Mouse (Mus musculus): ENCODE measurements around the gene Mybphl. TPM values are rescaled to one million over a fixed set of nuclear protein-coding genes. Genes with fewer than 3 reads are reported as not detected.
A peak's percentile ranks its signal among the peaks of the same experiment; 100 is the strongest.

The Mybphl gene
- polyA plus RNA-seq, 1 experiment from 2014 or later = not detected

- Histone ChIP-seq H3K36me3 (ENCODE audit: poor library complexity, severe bottlenecking) (peaks cover 36% of the 10 kb centered on the region), H3K27me3 (peaks cover 10% of the 10 kb centered on the region; the same call in 1 of the 2 replicates), H3K4me3 (peak overlapping the region; percentile 95; the same call in 1 of the 2 replicates), H3K9me3 (replicated peaks) (peaks cover 18% of the 10 kb centered on the region), H3K4me2 (peak overlapping the region; percentile 94), H3K4me1 (peaks cover 62% of the 10 kb centered on the region), H3K27ac (no peak overlapping the region), H3K9ac (no peak overlapping the region)
- WGBS = 97% methylated on average over 35 of the region's 35 CpGs
- no peak for ATAC-seq
Measured at GRCm38 (mm10) chr3:108413634-108414360, 49.1 kb downstream of the Mybphl start.

GRCm38 (mm10) chr3:108414857-108415830 is 50.4 kb downstream of the Mybphl start, which contains the start of gene Celsr2:
TSS of gene Celsr2 (minus strand) at chr3:108415552.
- Histone ChIP-seq H3K9ac (peak within 1 kb of the TSS; percentile 98), H3K27ac (peak within 1 kb of the TSS; percentile 92), H3K9me3 (replicated peaks) (peaks cover 18% of the 10 kb centered on the region), H3K4me3 (peak within 1 kb of the TSS; percentile 95), H3K4me2 (peak within 1 kb of the TSS; percentile 94), H3K4me1 (peaks cover 48% of the 10 kb centered on the region), H3K36me3 (ENCODE audit: poor library complexity, severe bottlenecking) (peaks cover 33% of the 10 kb centered on the region), H3K27me3 (peaks cover 10% of the 10 kb centered on the region; the same call in 1 of the 2 replicates)
- peak; percentile 25 for ATAC-seq
- WGBS = 3% methylated on average over 66 of the region's 67 CpGs

GRCm38 (mm10) chr3:108415831-108416223 is 51.1 kb downstream of the Mybphl start:
- Histone ChIP-seq H3K4me1 (peaks cover 42% of the 10 kb centered on the region), H3K9me3 (replicated peaks) (peaks cover 18% of the 10 kb centered on the region), H3K9ac (peak overlapping the region; percentile 98), H3K4me3 (peak overlapping the region; percentile 95), H3K27me3 (peaks cover 10% of the 10 kb centered on the region; the same call in 1 of the 2 replicates), H3K27ac (peak overlapping the region; percentile 92), H3K4me2 (peak overlapping the region; percentile 94), H3K36me3 (ENCODE audit: poor library complexity, severe bottlenecking) (peaks cover 33% of the 10 kb centered on the region)
- WGBS = under 1% methylated on average over 38 of the region's 48 CpGs
- ATAC-seq = peak; percentile 90

DNA sequence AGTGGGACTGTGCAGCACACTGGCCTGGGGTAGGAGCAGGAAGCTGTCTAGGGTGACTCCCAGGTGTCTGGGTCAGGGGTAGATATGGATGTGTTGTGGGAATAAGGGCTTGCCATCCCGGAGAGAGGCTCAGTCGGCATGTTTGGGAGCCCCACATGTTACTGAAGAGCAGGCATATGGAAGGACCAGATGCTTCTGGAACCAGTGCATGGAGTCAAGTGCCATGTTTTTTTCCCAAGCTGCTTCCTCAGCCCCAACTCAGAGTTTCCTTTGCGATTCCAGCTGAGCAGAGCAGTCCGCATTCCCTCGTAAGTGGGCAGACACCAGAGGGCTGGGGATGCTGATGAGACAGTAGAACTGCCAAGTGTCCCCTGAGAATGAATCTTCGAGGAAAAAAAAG is 58.3 kb downstream of the Mybphl start:
- peak overlapping the region; percentile 57 for H3K4me2 ChIP-seq
- H3K9me3 ChIP-seq (replicated peaks) = no peaks in the 10 kb centered on the region
- no peak overlapping the region for H3K4me3 ChIP-seq
- H3K9ac ChIP-seq = peak overlapping the region; percentile 60
- 40% methylated on average over 6 of the region's 6 CpGs for WGBS
- peaks cover 42% of the 10 kb centered on the region for H3K4me1 ChIP-seq
- no peaks in the 10 kb centered on the region for H3K27me3 ChIP-seq
- peak; percentile 40; the same call in 1 of the 2 replicates for ATAC-seq
- peak overlapping the region; percentile 77 for H3K27ac ChIP-seq
- H3K36me3 ChIP-seq (ENCODE audit: poor library complexity, severe bottlenecking) = peaks cover 31% of the 10 kb centered on the region

DNA sequence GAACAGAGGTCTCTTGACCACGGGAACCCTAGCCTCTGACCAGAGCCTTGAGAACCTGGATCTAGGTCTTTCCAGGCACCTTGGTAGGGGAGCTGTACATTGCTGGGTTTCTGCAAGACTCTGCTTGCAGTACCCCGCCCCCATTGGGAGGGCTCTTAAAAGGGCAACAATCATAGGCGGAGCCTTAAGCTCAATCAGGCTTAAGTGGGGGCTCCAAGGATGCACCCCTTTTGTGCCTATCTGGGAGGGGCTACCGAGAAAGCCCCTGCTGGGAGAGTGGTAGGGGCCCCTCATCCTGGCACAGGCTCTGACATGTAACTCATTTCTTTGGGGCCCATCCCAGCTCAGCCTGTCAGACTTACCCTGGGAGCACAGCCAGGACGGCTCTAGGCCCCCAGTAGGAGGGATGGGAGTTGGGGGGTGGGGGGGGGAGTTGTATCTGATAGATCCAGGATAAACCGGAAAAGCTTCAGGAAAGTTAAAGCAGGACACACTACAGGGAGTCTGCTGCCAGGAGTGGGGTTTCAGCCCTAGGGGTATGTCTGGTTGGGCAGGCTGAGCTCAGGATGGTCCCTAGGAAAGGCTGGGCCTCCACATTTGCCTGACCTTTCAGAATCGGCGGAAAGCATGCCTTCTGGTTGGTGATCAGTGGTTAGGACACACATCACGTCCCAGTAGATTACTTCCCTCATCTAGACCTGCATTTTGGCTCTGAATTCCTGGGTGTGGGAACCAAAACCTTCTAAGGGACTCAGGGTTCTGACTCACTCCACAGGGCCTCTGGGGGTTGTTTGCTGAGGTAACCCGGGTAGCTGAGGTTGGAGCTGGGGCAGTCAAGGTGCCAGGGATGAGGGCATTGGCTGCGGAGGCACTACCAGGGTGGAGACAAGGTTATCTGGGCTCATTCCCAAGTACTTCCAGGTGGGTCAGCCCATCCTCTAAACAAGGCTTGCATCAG is 59.4 kb downstream of the Mybphl start:
- Histone ChIP-seq H3K4me2 (peak overlapping the region; percentile 57), H3K4me3 (peak overlapping the region; percentile 28), H3K27me3 (no peaks in the 10 kb centered on the region), H3K9ac (peak overlapping the region; percentile 60), H3K27ac (peak overlapping the region; percentile 77), H3K36me3 (ENCODE audit: poor library complexity, severe bottlenecking) (peaks cover 42% of the 10 kb centered on the region), H3K4me1 (peaks cover 42% of the 10 kb centered on the region), H3K9me3 (replicated peaks) (no peaks in the 10 kb centered on the region)
- ATAC-seq = peak; percentile 86
- 22% methylated on average over 11 of the region's 11 CpGs for WGBS

DNA sequence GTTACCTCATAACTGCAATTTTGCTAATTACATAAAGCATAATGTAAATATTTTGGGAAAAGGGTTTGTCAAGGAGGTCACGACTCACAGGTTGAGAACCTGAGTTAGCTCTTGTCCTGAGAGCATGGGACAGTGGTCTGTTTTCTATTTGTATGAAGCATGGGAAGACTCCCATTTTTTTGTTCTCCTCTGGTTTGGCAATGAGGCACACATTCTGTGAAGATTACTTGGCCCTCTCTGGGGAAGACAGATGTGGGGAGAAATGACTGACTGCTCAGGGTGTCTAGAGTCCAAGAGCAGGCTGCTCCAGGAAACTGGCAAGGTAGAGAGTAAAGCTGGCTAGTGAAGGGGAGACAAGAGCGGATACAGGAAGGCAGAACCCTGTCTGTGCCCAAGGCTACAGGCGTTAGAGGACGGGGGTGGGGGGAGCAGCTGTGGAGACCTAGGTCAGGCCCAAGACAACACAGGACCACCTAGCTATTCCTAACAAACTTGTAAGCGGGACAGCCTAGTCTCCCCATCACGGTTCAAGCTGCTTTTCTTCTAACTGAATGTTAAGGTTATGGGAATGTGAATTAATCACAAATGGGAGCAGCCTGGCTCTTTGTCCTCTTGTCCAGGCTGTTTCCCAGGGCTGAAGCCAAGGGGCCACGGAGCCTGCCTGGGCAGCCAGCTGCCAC is 60.4 kb downstream of the Mybphl start:
- Histone ChIP-seq H3K4me3 (no peak overlapping the region), H3K27me3 (no peaks in the 10 kb centered on the region), H3K9ac (peak overlapping the region; percentile 50; the same call in 1 of the 2 replicates), H3K27ac (peak overlapping the region; percentile 77), H3K9me3 (replicated peaks) (no peaks in the 10 kb centered on the region), H3K36me3 (ENCODE audit: poor library complexity, severe bottlenecking) (peaks cover 51% of the 10 kb centered on the region), H3K4me2 (no peak overlapping the region), H3K4me1 (peaks cover 42% of the 10 kb centered on the region)
- ATAC-seq = no peak
- 47% methylated on average over 7 of the region's 7 CpGs for WGBS

- peak overlapping the region; percentile 77 for H3K27ac ChIP-seq
Measured at GRCm38 (mm10) chr3:108425624-108426018, 60.9 kb downstream of the Mybphl start.

More at GRCm38 (mm10) chr3:108425624-108426018, 60.9 kb downstream of the Mybphl start:
- Histone ChIP-seq H3K9me3 (replicated peaks) (no peaks in the 10 kb centered on the region), H3K27me3 (no peaks in the 10 kb centered on the region), H3K36me3 (ENCODE audit: poor library complexity, severe bottlenecking) (peaks cover 55% of the 10 kb centered on the region), H3K4me2 (no peak overlapping the region), H3K4me1 (peaks cover 42% of the 10 kb centered on the region), H3K9ac (peak overlapping the region; percentile 50; the same call in 1 of the 2 replicates), H3K4me3 (no peak overlapping the region)
- 72% methylated on average over 6 of the region's 6 CpGs for WGBS
- ATAC-seq = no peak

Other genes starting within 250 kb of the Mybphl start
- gene Gnai3, start 218.8 kb upstream of the Mybphl start, polyA plus RNA-seq (2015; fragmentation: Nextera tagmentation; extraction: Ambion mirVana) = 173 and 180 TPM in 2 replicates
- 0.98 and 1.0 TPM in 2 replicates for gene Gpr61, start 210.0 kb upstream of the Mybphl start, polyA plus RNA-seq (2015; fragmentation: Nextera tagmentation; extraction: Ambion mirVana)
- gene Amigo1, start 178.6 kb upstream of the Mybphl start, polyA plus RNA-seq (2015; fragmentation: Nextera tagmentation; extraction: Ambion mirVana) = 6.4 and 8.1 TPM in 2 replicates
- gene Cyb561d1, start 163.7 kb upstream of the Mybphl start, polyA plus RNA-seq (2015; fragmentation: Nextera tagmentation; extraction: Ambion mirVana) = 3.6 and 4.7 TPM in 2 replicates
- gene Atxn7l2, start 154.0 kb upstream of the Mybphl start, polyA plus RNA-seq (2015; fragmentation: Nextera tagmentation; extraction: Ambion mirVana) = 29.0 and 30.3 TPM in 2 replicates
- 2.5 TPM in 2 replicates for gene Sypl2, start 138.3 kb upstream of the Mybphl start, polyA plus RNA-seq (2015; fragmentation: Nextera tagmentation; extraction: Ambion mirVana)
- gene Psma5, start 108.0 kb upstream of the Mybphl start, polyA plus RNA-seq (2015; fragmentation: Nextera tagmentation; extraction: Ambion mirVana) = 298 and 305 TPM in 2 replicates
- gene Sort1, start 80.8 kb upstream of the Mybphl start, polyA plus RNA-seq (2015; fragmentation: Nextera tagmentation; extraction: Ambion mirVana) = 13.5 and 13.9 TPM in 2 replicates
- 68.6 and 68.9 TPM in 2 replicates for gene Psrc1, start 18.9 kb downstream of the Mybphl start, polyA plus RNA-seq (2015; fragmentation: Nextera tagmentation; extraction: Ambion mirVana)
- gene Celsr2, start 50.6 kb downstream of the Mybphl start, polyA plus RNA-seq (2015; fragmentation: Nextera tagmentation; extraction: Ambion mirVana) = 45.3 and 56.9 TPM in 2 replicates
- 196 and 205 TPM in 2 replicates for gene Sars, start 80.3 kb downstream of the Mybphl start, polyA plus RNA-seq (2015; fragmentation: Nextera tagmentation; extraction: Ambion mirVana)
- 0.92 and 1.1 TPM in 2 replicates for gene 1700013F07Rik, start 169.2 kb downstream of the Mybphl start, polyA plus RNA-seq (2015; fragmentation: Nextera tagmentation; extraction: Ambion mirVana)
- gene 5330417C22Rik, start 171.6 kb downstream of the Mybphl start, polyA plus RNA-seq (2015; fragmentation: Nextera tagmentation; extraction: Ambion mirVana) = 4.3 and 6.4 TPM in 2 replicates
- 59.5 and 61.9 TPM in 2 replicates for gene Tmem167b, start 197.6 kb downstream of the Mybphl start, polyA plus RNA-seq (2015; fragmentation: Nextera tagmentation; extraction: Ambion mirVana)
- gene Taf13, start 206.8 kb downstream of the Mybphl start, polyA plus RNA-seq (2015; fragmentation: Nextera tagmentation; extraction: Ambion mirVana) = 57.7 and 58.4 TPM in 2 replicates
- gene Wdr47, start 226.4 kb downstream of the Mybphl start, polyA plus RNA-seq (2015; fragmentation: Nextera tagmentation; extraction: Ambion mirVana) = 70.8 and 72.9 TPM in 2 replicates